Mouse (Mus musculus) cerebral cortex, adult 2 months (tissue): ENCODE results near the gene Trove2.

Experiments
- WGBS: fragments of 180-500 bp; shearing (Covaris S2); methylation state at CpG from one replicate; pipeline ENCODE4 v1.1.7; 2018; 5-methylcytosine and 5-hydroxymethylcytosine counted together

Gene Trove2

GRCm38 (mm10) chr1:143739361-143740350 lies 37.2 kb downstream of the Trove2 start:
- under 1% methylated on average over 71 of the region's 71 CpGs for WGBS

- 11% methylated on average over 11 of the region's 11 CpGs for WGBS
Observed at GRCm38 (mm10) chr1:143738811-143739210, 38.1 kb downstream of the Trove2 start.

GRCm38 (mm10) chr1:143733914-143734410 lies 42.9 kb downstream of the Trove2 start:
- 87% methylated on average over 5 of the region's 5 CpGs for WGBS

- WGBS, result 54% methylated on average over 4 of the region's 4 CpGs
Observed at GRCm38 (mm10) chr1:143731691-143732090, 45.2 kb downstream of the Trove2 start.

- WGBS, result 81% methylated on average over 2 of the region's 2 CpGs
Observed at GRCm38 (mm10) chr1:143730899-143731298, 46.0 kb downstream of the Trove2 start.

GRCm38 (mm10) chr1:143727701-143728445 lies 49.0 kb downstream of the Trove2 start:
- WGBS, result 78% methylated on average over 9 of the region's 9 CpGs

- 88% methylated on average over 5 of the region's 5 CpGs for WGBS
Observed at GRCm38 (mm10) chr1:143724456-143725064, 52.3 kb downstream of the Trove2 start.

- no CpG with 5 or more reads among the region's 2 CpGs for WGBS
Observed at GRCm38 (mm10) chr1:143716038-143716437, 60.8 kb downstream of the Trove2 start, which contains the start of gene Glrx2. Glrx2 (plus strand) TSS chr1:143716338.

- 92% methylated on average over 5 of the region's 5 CpGs for WGBS
Observed at GRCm38 (mm10) chr1:143710627-143710976, 66.3 kb downstream of the Trove2 start.

GRCm38 (mm10) chr1:143709966-143710626 lies 66.8 kb downstream of the Trove2 start:
- 65% methylated on average over 7 of the region's 7 CpGs for WGBS

GRCm38 (mm10) chr1:143708361-143708760 lies 68.5 kb downstream of the Trove2 start:
- 78% methylated on average over 6 of the region's 6 CpGs for WGBS

- WGBS, result 45% methylated on average over 4 of the region's 4 CpGs
Observed at GRCm38 (mm10) chr1:143707006-143707405, 69.9 kb downstream of the Trove2 start.

- under 1% methylated on average over 74 of the region's 74 CpGs for WGBS
Observed at GRCm38 (mm10) chr1:143702741-143703262, 74.1 kb downstream of the Trove2 start, which contains the start of gene Cdc73. Cdc73 (minus strand) TSS chr1:143702893.

- WGBS, result 1% methylated on average over 41 of the region's 48 CpGs
Observed at GRCm38 (mm10) chr1:143702141-143702740, 74.6 kb downstream of the Trove2 start.

- under 1% methylated on average over 13 of the region's 13 CpGs for WGBS
Observed at GRCm38 (mm10) chr1:143701736-143702135, 75.1 kb downstream of the Trove2 start.
